Mouse (Mus musculus) heart, postnatal 14 days (tissue): Measurements from ENCODE around the gene 1810037I17Rik. TPM values are rescaled to one million over a fixed set of nuclear protein-coding genes. Genes with fewer than 3 reads are reported as not detected.
"Not testable (repeated sequence)": the region's sequence is repeated elsewhere in the genome, so short reads cannot be mapped to it uniquely, and the experiment has no call there.

ENCODE experiments used
- DNase-seq, 2 experiments: peaks; one replicate each; pipeline ENCODE4 v3.0.0; 2021 to 2022
- intact Hi-C: fragments of 180-260 bp; cut with DNase I; formaldehyde crosslinking; loops from one replicate; pipeline ENCODE4 v1.15.1; 2025
- total RNA-seq, 2 experiments: library from RNA; stranded (reverse); gene quantifications; 2 replicates each; pipeline ENCODE4 v1.2.3; 2021

1810037I17Rik gene
- total RNA-seq, 2 experiments from 2014 or later: 85.8 to 97.7 TPM

DNA sequence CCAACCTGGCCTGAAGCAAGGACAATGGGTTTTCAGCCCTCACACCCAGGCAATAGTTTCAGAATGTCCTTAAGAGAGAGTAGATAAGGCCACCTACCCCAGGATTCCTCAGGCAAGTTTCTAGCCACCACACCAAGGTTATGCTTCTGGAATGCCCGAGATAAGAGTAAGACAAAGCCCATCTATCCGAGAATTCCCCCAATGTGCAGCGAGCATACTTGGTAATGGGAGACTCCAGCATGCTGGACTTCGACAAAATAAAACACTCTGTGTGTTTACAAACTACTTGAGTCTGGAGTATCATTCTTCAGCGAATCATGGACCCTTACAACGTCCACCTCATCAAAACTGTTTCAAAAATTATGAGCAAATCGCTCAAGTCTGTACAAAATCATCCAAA lies 856 bp upstream of the 1810037I17Rik start:
- no peak for DNase-seq
- intact Hi-C loops: no loop called here

DNA sequence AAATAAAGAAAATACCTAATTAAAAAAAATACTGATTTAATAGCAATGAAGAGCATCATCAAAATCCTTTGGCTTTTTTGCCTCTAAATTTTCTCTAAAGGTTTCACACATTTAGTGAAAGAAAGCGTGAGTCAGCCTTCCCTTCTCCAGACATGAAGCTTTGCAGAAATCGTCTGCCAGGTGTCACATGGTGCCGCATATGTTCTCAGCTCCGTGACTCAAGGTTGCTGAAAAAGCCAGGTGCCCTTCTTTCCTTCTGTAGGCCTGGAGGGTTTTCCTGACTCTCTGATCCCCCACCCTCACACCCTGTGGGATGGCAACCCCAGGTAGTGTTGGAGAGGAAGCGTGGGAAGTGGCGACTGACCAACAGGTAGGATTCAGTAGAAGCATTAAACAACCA lies 5.7 kb downstream of the 1810037I17Rik start:
- intact Hi-C loops: no loop called here
- DNase-seq: no peak

- no peak for DNase-seq
- intact Hi-C loops: no loop called here
Measured at GRCm38 (mm10) chr3:122932466-122932865, 8.5 kb downstream of the 1810037I17Rik start.

GRCm38 (mm10) chr3:122937176-122937575 lies 13.2 kb downstream of the 1810037I17Rik start:
- intact Hi-C loops, DNase-seq: not testable (repeated sequence)

DNA sequence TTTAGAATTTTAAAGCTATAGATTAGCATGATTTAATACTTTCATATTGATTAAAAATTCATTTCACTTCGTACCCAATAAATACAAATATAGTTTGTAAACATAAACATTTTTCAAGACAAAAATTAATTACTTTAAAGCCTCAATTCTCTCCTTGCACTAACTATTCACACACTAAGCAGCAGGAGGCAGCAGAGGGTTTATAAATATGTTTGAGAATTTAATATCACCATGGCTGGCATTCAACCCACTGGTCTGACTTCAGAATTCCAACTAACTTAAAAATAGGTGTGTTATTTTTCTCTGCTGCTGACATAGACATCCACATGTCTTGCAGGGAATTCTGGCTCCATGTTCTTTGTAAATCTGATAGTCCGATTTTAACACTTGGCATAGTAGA lies 15.2 kb downstream of the 1810037I17Rik start:
- peak; percentile 47 to 77 for DNase-seq
- intact Hi-C loops: no loop called here

DNA sequence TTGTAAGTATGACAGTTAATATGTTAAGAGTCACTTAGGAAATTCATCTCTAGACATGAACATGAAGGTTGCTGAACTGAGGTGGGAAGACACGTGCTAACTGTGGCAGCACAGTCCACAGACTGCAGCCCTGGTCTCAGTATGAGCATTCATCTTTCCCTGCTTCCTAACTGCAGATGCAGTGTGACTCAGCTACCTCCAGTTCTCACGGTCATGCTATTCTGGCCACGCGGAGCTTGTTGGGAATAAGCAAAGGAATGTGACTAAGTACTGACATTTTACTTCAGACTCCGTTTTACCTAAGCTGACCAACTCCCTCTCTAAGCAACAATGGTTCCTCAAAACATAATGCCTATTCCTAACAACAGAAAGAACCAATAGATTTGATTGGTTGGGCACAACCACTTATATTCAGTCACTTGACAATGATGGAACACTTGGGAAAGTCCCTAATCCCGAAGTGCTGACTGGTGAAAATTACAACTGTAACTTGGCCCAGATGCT lies 19.4 kb downstream of the 1810037I17Rik start:
- no peak for DNase-seq
- intact Hi-C loops: no loop called here

GRCm38 (mm10) chr3:122950129-122950528 lies 26.1 kb downstream of the 1810037I17Rik start:
- intact Hi-C loops: no loop called here
- no peak for DNase-seq

GRCm38 (mm10) chr3:122964301-122964700 lies 40.3 kb downstream of the 1810037I17Rik start:
- no peak for DNase-seq
- intact Hi-C loops: no loop called here

DNA sequence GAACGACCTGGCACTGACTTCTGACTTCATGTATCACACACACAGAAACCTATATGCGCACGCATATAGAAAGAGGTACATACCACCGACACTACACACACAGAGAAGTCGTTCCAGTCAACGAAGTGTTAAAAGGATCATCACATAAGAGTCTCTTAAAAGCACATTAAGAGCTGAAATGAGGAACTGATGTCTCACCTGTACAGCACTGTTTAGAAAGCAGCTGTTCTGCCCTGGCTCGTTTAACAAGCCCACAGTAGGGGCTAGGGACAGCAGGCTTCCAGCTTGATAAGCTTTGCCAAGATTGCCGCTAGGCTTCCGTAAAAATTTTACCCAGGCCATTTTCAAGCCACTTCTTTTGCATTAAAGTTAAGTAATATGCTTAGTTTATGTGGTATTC lies 44.4 kb downstream of the 1810037I17Rik start:
- intact Hi-C loops: no loop called here
- DNase-seq: no peak

GRCm38 (mm10) chr3:122972126-122972822 lies 48.3 kb downstream of the 1810037I17Rik start:
- intact Hi-C loops: no loop called here
- DNase-seq: no peak

GRCm38 (mm10) chr3:122974833-122975232 lies 50.8 kb downstream of the 1810037I17Rik start:
- intact Hi-C loops: no loop called here
- DNase-seq: no peak

DNA sequence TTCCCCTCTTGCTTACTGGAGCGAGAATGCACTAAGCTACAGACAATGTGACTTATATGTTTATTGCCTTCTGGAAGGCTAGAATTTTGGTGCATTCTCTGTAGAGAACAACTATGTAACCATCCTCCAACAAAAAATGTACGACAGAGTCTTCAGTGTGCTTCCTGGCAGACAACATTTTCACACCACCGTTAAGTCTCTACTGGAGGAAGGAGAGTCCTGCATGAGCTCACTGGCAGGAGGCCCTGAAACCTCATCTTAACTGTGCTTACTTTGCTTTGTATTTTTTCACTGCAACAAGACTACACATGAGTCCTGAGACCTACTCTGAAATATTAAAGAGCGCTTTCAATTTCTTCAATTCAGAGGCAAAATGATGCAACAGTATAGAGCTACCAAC lies 51.4 kb downstream of the 1810037I17Rik start:
- no peak for DNase-seq
- intact Hi-C loops: no loop called here

Other genes with a start within 250 kb of the 1810037I17Rik start
- gene Pde5a, start 195.3 kb upstream of the 1810037I17Rik start, total RNA-seq: 1 to 10 TPM; 6.5 to 9.0 TPM
- not detected for gene Fabp2, start 29.1 kb upstream of the 1810037I17Rik start, total RNA-seq
- not detected for gene Gm10959, start 4.8 kb upstream of the 1810037I17Rik start, total RNA-seq
- 1 to 10 TPM; 8.3 to 9.2 TPM for gene Usp53, start 60.3 kb downstream of the 1810037I17Rik start, total RNA-seq
- gene Myoz2, start 110.8 kb downstream of the 1810037I17Rik start, total RNA-seq: 1,000 to 10,000 TPM; 1,719 to 1,785 TPM